Mouse (Mus musculus): Measurements from ENCODE around the gene Sephs2. TPM values are rescaled to one million over a fixed set of nuclear protein-coding genes. Genes with fewer than 3 reads are reported as not detected.

Sephs2 gene
- polyA plus RNA-seq, 1 experiment, result 27.6 TPM

DNA sequence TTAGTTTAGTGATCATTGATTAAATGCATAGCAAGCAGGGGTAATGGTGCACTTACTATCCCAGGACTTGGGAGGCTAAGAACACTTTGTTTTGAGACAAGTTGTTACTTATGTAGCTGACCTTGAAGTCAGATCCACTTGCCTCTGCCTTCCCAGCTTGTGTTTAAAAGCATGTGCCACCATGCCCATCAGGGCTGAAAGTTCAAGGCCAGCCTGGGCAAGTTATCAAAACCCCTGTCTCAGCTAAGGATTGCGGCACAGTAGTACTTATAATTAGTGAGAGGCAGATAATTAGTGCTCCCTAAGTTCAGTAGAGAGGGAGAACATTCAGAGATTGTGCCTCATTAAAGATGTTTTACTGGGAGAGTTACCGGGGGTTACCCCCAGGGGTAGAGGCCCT, 39.1 kb downstream of the Sephs2 start:
- no peak for DNase-seq (ENCODE audit: extremely low spot score in 1 of 2, low spot score in 1 of 2)

DNA sequence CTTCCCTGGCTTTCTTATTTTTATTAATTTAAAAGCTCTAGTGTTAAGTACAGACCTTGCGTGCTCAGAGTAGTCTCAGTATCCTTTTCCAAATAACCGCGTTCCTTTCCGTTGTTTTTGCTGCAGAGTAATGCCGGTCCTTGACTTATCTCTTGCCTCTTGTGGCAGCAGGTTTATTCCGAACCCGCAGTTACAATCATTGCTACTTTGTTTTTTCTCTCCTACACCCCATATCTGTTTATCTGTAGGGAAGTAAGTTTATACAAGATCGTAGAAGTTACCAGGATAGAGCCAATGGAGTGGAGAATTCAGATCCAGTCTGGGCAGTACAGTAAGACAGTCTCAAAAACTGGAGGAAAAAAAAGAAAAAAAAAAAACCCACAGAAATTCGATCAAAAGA, 40.1 kb downstream of the Sephs2 start:
- no peak for DNase-seq (ENCODE audit: extremely low spot score in 1 of 2, low spot score in 1 of 2)

DNA sequence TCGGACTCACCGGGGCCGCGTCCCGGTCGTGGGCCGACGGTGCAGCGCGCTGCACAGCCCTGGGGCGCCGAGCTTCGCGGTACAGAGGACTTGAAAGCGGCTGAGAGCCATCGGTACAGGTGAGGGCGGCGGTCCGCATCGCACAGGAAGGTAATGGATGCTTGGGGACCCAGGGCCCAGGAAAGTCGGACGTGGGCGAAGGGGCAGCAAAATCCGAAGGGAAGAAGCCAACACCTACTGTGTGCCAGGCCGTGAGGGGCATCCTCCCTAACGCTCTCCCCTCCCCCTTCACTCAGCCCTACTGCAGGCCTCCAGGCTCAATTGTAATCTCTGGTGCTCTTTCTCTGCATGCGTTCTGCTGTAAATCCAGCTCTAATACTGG, 40.5 kb downstream of the Sephs2 start:
- DNase-seq (ENCODE audit: extremely low spot score in 1 of 2, low spot score in 1 of 2), result no peak

DNA sequence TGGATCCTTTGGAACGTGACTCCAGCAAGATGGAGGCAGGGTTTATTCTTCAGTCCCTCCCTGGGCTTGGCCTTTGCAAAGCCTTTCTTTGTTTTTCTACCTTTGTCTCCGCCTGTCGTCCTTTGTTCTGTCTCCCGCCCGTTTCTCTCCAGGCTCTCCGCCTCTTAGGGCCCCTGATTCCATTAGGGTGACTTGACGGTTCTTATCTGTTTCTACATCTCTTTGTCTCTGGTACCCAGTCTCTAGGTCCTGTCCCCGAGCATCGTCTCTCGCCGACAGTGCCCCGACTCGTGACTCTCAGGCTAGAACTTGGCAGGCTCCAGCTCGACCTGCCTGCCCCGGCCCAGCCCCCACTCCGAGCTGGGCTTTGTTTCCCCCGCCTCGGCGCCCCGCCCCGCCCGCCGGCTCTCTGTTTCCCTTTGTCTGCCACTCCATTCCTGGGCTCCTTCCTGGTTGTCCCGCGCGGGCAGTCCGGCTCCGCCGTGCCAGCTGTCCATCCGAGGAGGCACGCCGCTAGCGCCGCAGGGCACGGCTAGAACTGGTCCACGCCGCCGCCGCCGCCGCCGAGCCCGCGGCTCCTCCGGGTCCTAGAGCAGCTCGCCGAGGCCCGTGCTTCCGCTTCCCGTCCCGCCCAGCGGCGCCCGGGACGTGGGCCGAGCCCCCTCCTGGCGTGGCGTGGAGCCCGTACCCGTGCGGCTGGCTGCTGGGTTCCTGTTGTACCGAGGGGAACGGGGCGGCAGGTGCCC, 41.1 kb downstream of the Sephs2 start, which contains the start of the genes Zfp553 and Sept1:
Zfp553 (plus strand) TSS at position 440 of the 746 bp plus-strand sequence.
Sept1 (minus strand) TSS at position 509 of the 746 bp plus-strand sequence.
- peak in 1 of 2 experiments; percentile 77 for DNase-seq (ENCODE audit: extremely low spot score in 1 of 2, low spot score in 1 of 2)

DNA sequence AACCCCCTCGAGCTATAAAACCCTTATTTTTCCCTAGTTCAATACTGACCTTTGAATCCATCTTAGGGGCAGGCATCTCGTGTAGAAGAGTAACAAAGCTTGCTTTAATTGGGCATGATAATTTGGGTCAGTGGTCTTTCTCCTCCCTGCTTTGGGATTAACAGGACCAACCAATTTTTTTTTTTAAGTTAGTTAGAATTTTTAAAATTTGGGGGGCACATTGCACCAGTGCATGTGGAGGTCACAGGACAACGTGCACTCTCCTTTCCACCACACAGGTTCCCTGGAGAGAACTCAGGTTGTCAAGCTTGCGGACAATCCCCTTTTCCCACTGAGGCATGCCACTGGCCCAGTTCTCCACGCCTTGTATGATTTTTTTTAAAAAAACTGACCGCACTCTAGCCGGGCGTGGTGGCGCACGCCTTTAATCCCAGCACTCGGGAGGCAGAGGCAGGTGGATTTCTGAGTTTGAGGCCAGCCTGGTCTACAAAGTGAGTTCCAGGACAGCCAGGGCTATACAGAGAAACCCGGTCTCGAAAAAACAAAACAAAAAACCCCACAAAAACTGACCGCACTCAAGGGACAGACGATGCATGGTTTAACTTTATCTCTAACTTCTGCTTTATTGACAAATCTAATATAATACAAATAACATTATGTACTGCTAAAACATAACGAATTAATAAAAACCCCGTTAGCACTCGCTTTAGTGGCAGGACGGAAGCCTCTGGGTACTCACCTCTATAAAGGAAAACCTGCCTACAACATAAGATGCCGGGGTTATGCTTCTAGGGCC, 41.8 kb downstream of the Sephs2 start:
- no peak for DNase-seq (ENCODE audit: extremely low spot score in 1 of 2, low spot score in 1 of 2)

DNA sequence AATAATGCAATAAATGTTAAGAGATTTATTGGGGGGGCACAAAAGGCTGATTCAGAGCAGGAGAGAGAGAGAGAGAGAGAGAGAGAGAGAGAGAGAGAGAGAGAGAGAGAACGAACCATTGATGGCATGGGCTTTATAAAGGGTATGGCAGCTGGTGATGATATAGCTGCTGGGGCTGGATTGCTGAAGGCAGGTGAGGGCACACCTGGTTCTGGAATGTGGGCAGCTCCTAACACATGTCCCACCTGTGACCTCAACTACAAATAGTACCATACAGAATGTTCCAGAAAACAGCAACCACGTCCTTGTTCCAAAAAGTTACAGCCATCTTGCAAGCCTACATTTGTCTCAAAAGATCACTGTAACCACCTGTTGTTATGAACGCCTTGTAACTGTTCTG, 42.5 kb downstream of the Sephs2 start:
- DNase-seq (ENCODE audit: extremely low spot score in 1 of 2, low spot score in 1 of 2), result no peak

DNA sequence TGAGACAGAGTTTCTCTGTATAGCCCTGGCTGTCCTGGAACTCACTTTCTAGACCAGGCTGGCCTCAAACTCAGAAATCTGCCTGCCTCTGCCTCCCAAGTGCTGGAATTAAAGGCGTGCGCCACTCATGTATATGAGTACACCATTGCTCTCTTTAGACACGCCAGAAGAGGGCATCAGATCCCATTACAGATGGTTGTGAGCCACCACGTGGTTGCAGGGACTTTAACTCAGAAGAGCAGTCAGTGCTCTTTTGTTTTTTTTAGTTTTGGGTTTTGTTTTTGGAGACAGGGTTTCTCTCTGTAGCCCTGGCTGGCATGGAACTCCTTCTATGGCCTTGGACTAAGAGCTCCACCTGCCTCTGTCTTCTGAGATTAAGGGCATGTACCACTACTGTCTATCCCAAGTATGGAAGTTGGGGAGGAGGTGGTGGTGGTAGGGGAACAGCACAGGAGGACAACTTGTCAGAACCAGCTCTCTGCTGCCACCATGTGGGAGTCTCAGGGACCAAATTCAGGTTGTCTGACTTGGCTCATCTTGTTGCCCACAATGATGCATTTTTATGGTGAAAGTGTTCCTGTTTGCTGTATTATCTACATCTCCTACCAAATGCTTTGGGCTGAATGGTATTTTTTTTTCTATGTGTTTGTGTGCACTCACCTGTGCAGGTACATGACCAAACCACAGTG, 45.1 kb downstream of the Sephs2 start:
- peak in 1 of 2 experiments; percentile 93 for DNase-seq (ENCODE audit: extremely low spot score in 1 of 2, low spot score in 1 of 2)

DNA sequence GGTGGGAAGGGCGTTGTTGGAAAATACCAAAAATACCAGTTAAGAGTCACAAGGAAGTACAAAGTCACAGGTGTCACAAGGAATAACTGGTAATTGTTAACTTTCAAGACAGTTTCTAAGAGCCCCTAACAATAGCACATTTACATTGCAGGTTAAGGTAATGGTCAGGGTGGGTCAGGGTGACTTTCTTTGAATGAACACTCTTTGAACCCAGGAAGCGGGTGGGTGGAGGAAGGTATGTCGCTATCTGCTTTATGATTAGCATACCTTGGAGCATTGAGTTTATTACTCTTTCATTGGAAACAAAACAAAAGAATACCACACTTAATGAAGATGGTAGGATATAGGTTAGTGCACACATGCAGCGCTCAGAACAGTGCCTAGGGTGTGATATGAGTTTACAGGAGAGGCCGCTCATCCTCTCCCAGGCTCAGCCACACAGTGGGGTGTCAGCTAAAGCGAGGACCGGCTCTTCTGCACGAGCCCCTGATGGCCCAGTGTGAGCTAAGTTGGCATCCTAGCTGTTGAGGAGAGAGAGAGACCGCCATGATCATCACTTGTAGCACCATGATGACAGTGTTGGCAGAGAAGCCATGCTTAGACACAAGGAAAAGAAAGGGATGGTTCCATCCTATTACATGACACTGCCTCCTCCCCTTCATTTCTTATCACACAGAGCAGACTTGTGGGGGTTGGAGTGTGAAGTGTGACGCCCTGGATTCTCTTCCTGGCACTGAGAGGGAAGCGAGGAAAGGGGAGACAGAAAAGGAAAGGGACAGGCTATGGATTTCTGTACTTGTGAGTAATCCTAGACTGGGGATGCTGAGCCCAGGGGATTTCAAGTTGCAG, 48.5 kb downstream of the Sephs2 start:
- peak in 1 of 2 experiments; percentile 71 for DNase-seq (ENCODE audit: extremely low spot score in 1 of 2, low spot score in 1 of 2)

DNA sequence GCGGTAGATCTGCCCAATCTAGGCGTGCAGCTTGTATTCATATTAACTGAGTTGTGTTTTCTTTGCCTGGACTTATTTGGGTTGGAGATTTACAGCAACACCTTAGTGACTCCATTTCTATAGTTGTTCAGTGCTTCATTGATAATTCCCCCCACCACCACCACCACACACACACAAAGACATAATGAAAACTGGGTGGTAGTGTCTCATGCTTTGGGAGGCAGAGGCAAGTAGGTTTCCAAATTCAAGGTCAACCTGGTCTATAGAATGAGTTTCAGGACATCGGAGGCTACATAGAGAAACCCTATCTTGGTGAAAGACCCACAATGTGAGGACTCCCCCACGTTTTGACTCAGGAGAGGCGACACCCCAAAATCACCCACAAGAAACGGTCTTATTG, 49.2 kb downstream of the Sephs2 start:
- DNase-seq (ENCODE audit: extremely low spot score in 1 of 2, low spot score in 1 of 2), result no peak

DNA sequence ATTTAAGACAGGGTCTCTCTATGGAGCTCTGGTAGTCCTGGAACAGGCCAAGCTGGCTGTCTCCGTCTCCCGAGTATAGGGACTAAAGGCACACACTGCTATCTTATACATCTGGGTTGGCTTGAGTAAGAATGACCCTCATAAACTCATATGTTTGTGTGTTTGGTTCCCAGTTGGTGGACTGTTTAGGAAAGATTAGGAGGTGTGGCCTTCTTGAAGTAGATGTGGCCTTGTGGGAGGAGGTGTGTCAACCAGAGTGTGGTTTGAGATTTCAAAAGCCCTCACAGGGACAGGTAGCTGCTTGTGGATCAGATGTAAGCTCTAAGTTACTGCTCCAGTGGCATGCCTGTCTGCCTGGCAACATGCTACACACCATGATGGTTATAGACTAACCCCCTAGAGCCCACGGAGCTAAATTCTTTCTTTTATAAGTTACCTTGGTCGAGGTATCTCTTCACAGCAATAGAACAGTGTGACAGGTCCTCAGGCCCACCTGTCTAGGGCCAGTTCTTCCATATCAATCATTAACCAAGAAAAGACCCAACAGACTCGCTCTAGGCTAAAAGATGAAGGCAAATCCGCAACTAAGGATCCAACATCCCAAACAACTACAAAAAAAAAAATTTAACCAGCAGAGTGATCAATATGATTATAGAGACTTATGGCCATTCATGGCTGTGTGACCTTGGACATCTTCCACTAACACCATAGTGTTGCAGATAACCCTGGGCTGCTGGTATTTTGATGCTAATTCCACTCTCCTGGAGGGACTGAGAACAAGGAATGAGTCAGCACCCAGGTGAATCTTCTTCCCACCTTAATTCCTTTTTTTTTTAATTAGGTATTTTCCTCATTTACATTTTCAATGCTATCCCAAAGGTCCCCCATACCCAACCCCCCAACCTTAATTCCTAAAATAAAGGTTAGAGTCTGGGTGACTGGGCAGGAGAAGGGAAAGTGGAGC, 50.1 kb downstream of the Sephs2 start:
- no peak for DNase-seq (ENCODE audit: extremely low spot score in 1 of 2, low spot score in 1 of 2)

DNA sequence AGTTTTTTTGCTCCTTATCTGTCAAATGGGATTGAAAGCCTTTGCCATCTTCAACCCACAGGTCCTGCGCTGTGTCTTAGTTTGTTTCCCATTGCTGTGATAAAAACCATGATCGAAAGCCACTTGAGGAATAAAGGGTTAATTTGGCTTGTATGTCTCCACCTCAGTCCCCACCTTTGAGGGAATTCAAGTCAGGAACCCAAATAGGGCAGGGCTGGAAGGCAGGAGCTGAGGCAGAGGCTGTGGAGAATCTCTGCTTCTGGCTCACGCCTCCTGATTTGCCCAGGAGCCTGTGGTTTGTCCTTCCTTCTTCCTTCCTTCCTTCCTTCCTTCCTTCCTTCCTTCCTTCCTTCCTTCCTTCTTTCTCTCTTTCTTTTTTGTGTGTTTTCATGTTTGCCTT, 50.7 kb downstream of the Sephs2 start:
- DNase-seq (ENCODE audit: extremely low spot score in 1 of 2, low spot score in 1 of 2), result no peak

Other genes with a start within 250 kb of the Sephs2 start
- 165 and 186 TPM in 2 replicates for gene Maz, start 247.0 kb downstream of the Sephs2 start, polyA plus RNA-seq (2012; rRNA removed)
- gene Kif22, start 231.6 kb downstream of the Sephs2 start, polyA plus RNA-seq (2012; rRNA removed), result 6.0 and 7.4 TPM in 2 replicates
- 0.16 and 0.23 TPM in 2 replicates for gene Zg16, start 186.7 kb downstream of the Sephs2 start, polyA plus RNA-seq (2012; rRNA removed)
- gene AI467606, start 182.7 kb downstream of the Sephs2 start, polyA plus RNA-seq (2012; rRNA removed), result 2.3 and 2.9 TPM in 2 replicates
- 0.86 TPM in 2 replicates for gene Qprt, start 151.8 kb downstream of the Sephs2 start, polyA plus RNA-seq (2012; rRNA removed)
- gene Spn, start 136.2 kb downstream of the Sephs2 start, polyA plus RNA-seq (2012; rRNA removed), result 0.15 and 0.16 TPM in 2 replicates
- gene Cd2bp2, start 78.0 kb downstream of the Sephs2 start, polyA plus RNA-seq (2012; rRNA removed), result 97.1 and 102 TPM in 2 replicates
- 60.3 and 77.8 TPM in 2 replicates for gene Tbc1d10b, start 65.6 kb downstream of the Sephs2 start, polyA plus RNA-seq (2012; rRNA removed)
- gene Mylpf, start 65.2 kb downstream of the Sephs2 start, polyA plus RNA-seq (2012; rRNA removed), result 1.6 and 3.0 TPM in 2 replicates
- gene Zfp553, start 41.0 kb downstream of the Sephs2 start, polyA plus RNA-seq (2012; rRNA removed), result 13.5 and 13.8 TPM in 2 replicates
- gene Sept1, start 40.9 kb downstream of the Sephs2 start, polyA plus RNA-seq (2012; rRNA removed), result 10.2 and 13.3 TPM in 2 replicates
- gene Zfp771, start 29.8 kb downstream of the Sephs2 start, polyA plus RNA-seq (2012; rRNA removed), result 120 and 131 TPM in 2 replicates
- gene Dctpp1, start 13.3 kb downstream of the Sephs2 start, polyA plus RNA-seq (2012; rRNA removed), result 27.9 and 30.1 TPM in 2 replicates
- gene Itgal, start 22.2 kb upstream of the Sephs2 start, polyA plus RNA-seq (2012; rRNA removed), result 0.66 and 0.88 TPM in 2 replicates
- 14.8 and 16.2 TPM in 2 replicates for gene Zfp768, start 71.5 kb upstream of the Sephs2 start, polyA plus RNA-seq (2012; rRNA removed)
- 4.6 and 5.1 TPM in 2 replicates for gene Zfp747, start 102.0 kb upstream of the Sephs2 start, polyA plus RNA-seq (2012; rRNA removed)
- gene 9130019O22Rik, start 113.1 kb upstream of the Sephs2 start, polyA plus RNA-seq (2012; rRNA removed), result 2.2 and 2.9 TPM in 2 replicates
- gene E430018J23Rik, start 119.6 kb upstream of the Sephs2 start, polyA plus RNA-seq (2012; rRNA removed), result 5.1 and 5.9 TPM in 2 replicates
- 3.2 and 3.5 TPM in 2 replicates for gene Zfp764, start 132.8 kb upstream of the Sephs2 start, polyA plus RNA-seq (2012; rRNA removed)
- 17.9 and 18.6 TPM in 2 replicates for gene Zfp688, start 148.0 kb upstream of the Sephs2 start, polyA plus RNA-seq (2012; rRNA removed)
- gene Zfp689, start 175.1 kb upstream of the Sephs2 start, polyA plus RNA-seq (2012; rRNA removed), result 5.2 and 8.1 TPM in 2 replicates
- 42.8 and 46.1 TPM in 2 replicates for gene Prr14, start 185.6 kb upstream of the Sephs2 start, polyA plus RNA-seq (2012; rRNA removed)
- gene Fbrs, start 205.1 kb upstream of the Sephs2 start, polyA plus RNA-seq (2012; rRNA removed), result 31.6 and 33.4 TPM in 2 replicates
- gene Srcap, start 237.9 kb upstream of the Sephs2 start, polyA plus RNA-seq (2012; rRNA removed), result 29.6 and 31.3 TPM in 2 replicates
- 15.6 and 16.6 TPM in 2 replicates for gene Gm42715, start 245.5 kb upstream of the Sephs2 start, polyA plus RNA-seq (2012; rRNA removed)

Data from frontal cortex, adult 2 months (tissue).